Mouse (Mus musculus) adipose tissue, adult 10 weeks (tissue): Measurements from ENCODE around the gene Utp18. TPM values are rescaled to one million over a fixed set of nuclear protein-coding genes. Genes with fewer than 3 reads are reported as not detected.

Source experiments
- polyA plus RNA-seq: library from polyadenylated mRNA; stranded (reverse); fragments of 350-450 nt; fragmentation: Illumina TruSeq; extraction: RNeasy Lipid Tissue Mini Kit (QIAGEN cat#74804); gene quantifications from one replicate; pipeline ENCODE4 v1.2.3, GENCODE M21; 2014; ENCODE audit warnings: low read depth, low replicate concordance

The Utp18 gene
- 13.7 TPM for polyA plus RNA-seq

GRCm38 (mm10) chr11:93885572-93886410 lies at the start of gene Utp18, which contains the start of gene Mbtd1:
Gene Utp18 (minus strand): TSS chr11:93885766.
Gene Mbtd1 (plus strand): TSS chr11:93885852.

Other genes starting within 250 kb of the Utp18 start
- gene Mbtd1, start 86 bp upstream of the Utp18 start, polyA plus RNA-seq: 22.5 TPM
- gene Nme2, start 70.5 kb upstream of the Utp18 start, polyA plus RNA-seq: 313 TPM
- gene Gm20390, start 82.5 kb upstream of the Utp18 start, polyA plus RNA-seq: 85.4 TPM
- 65.1 TPM for gene Nme1, start 82.8 kb upstream of the Utp18 start, polyA plus RNA-seq
- 37.0 TPM for gene Spag9, start 110.3 kb upstream of the Utp18 start, polyA plus RNA-seq